Mouse (Mus musculus): ENCODE results near the gene Slc26a9.

DNA sequence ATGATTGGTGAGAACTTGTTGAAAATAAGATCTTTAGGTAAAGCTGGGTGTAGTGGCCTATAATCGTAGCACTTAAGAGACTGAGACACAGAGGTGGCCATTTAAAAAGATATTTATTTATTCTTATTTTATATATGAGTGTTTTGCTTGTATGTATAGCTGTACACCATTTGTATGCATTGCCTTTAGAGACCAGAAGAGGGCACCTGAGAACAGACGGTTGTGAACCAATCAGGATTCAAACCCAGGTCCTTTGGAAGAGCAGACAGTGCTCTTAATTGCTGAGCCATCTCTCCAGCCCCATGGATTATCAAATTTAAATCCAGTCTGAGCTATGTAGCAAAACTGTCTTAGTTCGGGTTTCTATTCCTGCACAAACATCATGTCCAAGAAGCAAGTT lies 70.4 kb downstream of the Slc26a9 start:
- TF ChIP-seq CTCF (IDR thresholded peaks at IDR 0.05; ENCODE audit: low read depth, low read length) (no peak), POLR2A (IDR thresholded peaks at IDR 0.05; ENCODE audit: extremely low read depth, insufficient read depth, low read length) (no peak)
